Comparison of ENCODE assay signal across 18 mouse cellular contexts in the genomic region with DNA sequence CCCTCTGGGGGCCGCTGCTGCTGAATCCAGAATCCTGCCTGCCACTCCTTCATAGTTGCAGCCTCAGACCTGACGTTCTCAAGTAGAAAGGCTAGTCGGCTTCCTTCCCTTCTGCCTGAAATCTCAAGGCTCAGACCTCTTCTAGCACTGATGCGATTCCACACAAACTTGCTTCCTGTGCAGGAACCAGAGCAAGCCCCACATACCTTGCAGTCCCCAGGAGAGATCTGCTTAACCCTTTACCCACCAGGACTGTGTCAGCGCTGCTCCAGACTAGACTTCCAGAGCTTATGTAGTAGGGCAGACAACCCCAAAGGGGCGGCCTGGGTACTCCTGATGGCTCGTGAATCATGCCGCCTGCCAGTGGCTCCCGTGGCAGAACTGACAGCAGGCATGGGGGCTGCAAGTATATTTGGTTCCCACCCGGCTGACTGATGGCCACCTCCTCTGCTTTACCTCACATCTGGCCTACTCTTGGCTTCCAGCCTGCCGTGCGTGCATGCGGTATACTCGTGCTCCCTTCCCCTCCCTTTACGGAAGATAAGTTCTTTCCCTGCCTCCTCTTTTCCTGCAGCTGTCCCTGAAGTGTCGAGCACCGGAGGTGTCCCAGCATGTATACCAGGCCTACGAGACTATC. TPM values are rescaled to one million over a fixed set of nuclear protein-coding genes. Genes with fewer than 3 reads are reported as not detected.
DNase-seq lines count a peak whose midpoint lies in the region; ATAC-seq and TF ChIP-seq lines count a peak whose summit lies in the region.
"Had no signal": no experiment of that assay in that cellular context is flagged by ENCODE, and none has a peak within 500 bp of the region (broad histone marks: within the 10 kb centered on the region; RNA-seq: fewer than 3 reads in every experiment).

No protein-coding gene starts in this region.

- no peak overlapping the region; the same call in 1 of the 2 replicates for H3K9ac ChIP-seq in heart, embryonic 13.5 days
- H3K9ac ChIP-seq in heart, adult 2 months (ENCODE audit: low read depth, low read length), result no peak overlapping the region
- no peak overlapping the region for H3K9ac ChIP-seq in embryonic facial prominence, embryonic 14.5 days (ENCODE audit: low read depth, low read length)
- H3K9ac ChIP-seq in liver, embryonic 11.5 days (ENCODE audit: low read depth, low read length), result no peak overlapping the region
- no peak overlapping the region for H3K9ac ChIP-seq in midbrain, embryonic 13.5 days (replicated peaks)
- H3K9ac ChIP-seq: liver, postnatal 0 days; midbrain, embryonic 15.5 days; neural tube, embryonic 12.5 days had no signal

- H3K27me3 ChIP-seq in heart, embryonic 13.5 days (replicated peaks), result no peaks in the 10 kb centered on the region
- H3K27me3 ChIP-seq in heart, adult 2 months (ENCODE audit: control insufficient read depth, insufficient read depth, low read length), result no peaks in the 10 kb centered on the region
- H3K27me3 ChIP-seq in embryonic facial prominence, embryonic 14.5 days (replicated peaks; ENCODE audit: control insufficient read depth, insufficient read depth, low read length), result no peaks in the 10 kb centered on the region
- H3K27me3 ChIP-seq in liver, embryonic 11.5 days (replicated peaks; ENCODE audit: control insufficient read depth, insufficient read depth, low read length), result no peaks in the 10 kb centered on the region
- H3K27me3 ChIP-seq in midbrain, embryonic 13.5 days, result no peaks in the 10 kb centered on the region
- H3K27me3 ChIP-seq: midbrain, embryonic 15.5 days; neural tube, embryonic 12.5 days had no signal

- intact Hi-C loops in heart, adult 2 months (cut with DNase I), result no loop called here

- no peaks in the 10 kb centered on the region for H3K79me2 ChIP-seq in heart, adult 2 months (replicated peaks; ENCODE audit: control insufficient read depth, insufficient read depth, low read length)

- TF ChIP-seq EP300 in heart, adult 2 months (IDR thresholded peaks at IDR 0.05; ENCODE audit: insufficient read depth, low read depth, low read length), result no peak

- no peak overlapping the region for H3K4me2 ChIP-seq in heart, embryonic 13.5 days
- no peak overlapping the region for H3K4me2 ChIP-seq in embryonic facial prominence, embryonic 14.5 days (ENCODE audit: low read depth, low read length)
- H3K4me2 ChIP-seq in liver, embryonic 11.5 days, result no peak overlapping the region
- H3K4me2 ChIP-seq in midbrain, embryonic 13.5 days (replicated peaks), result no peak overlapping the region
- H3K4me2 ChIP-seq: midbrain, embryonic 15.5 days; neural tube, embryonic 12.5 days had no signal

- peaks cover 15% of the 10 kb centered on the region for H3K4me1 ChIP-seq in heart, embryonic 13.5 days
- H3K4me1 ChIP-seq in heart, adult 2 months (ENCODE audit: control insufficient read depth, insufficient read depth, low read length), result peaks cover 2% of the 10 kb centered on the region; the same call in 1 of the 2 replicates
- H3K4me1 ChIP-seq in embryonic facial prominence, embryonic 14.5 days (ENCODE audit: control insufficient read depth, insufficient read depth, low read length), result no peaks in the 10 kb centered on the region
- no peaks in the 10 kb centered on the region for H3K4me1 ChIP-seq in liver, embryonic 11.5 days (replicated peaks; ENCODE audit: control insufficient read depth, insufficient read depth, low read length)
- H3K4me1 ChIP-seq in midbrain, embryonic 13.5 days (replicated peaks), result no peaks in the 10 kb centered on the region
- H3K4me1 ChIP-seq: midbrain, embryonic 15.5 days; neural tube, embryonic 12.5 days had no signal

- H3K9me3 ChIP-seq in heart, embryonic 13.5 days, result no peaks in the 10 kb centered on the region
- H3K9me3 ChIP-seq in embryonic facial prominence, embryonic 14.5 days (ENCODE audit: control insufficient read depth, low read length), result no peaks in the 10 kb centered on the region
- no peaks in the 10 kb centered on the region for H3K9me3 ChIP-seq in liver, embryonic 11.5 days (ENCODE audit: control insufficient read depth, low read length)
- H3K9me3 ChIP-seq in midbrain, embryonic 13.5 days, result no peaks in the 10 kb centered on the region
- H3K9me3 ChIP-seq: G1E; hindbrain, embryonic 10.5 days; midbrain, embryonic 15.5 days; neural tube, embryonic 12.5 days had no signal

- no peak for TF ChIP-seq CTCF in heart, adult 2 months (IDR thresholded peaks at IDR 0.05)

- TF ChIP-seq POLR2A in heart, adult 2 months (IDR thresholded peaks at IDR 0.05; ENCODE audit: insufficient read depth, low read depth, low read length), result no peak

- DNase-seq in heart, adult 2 months, result no peak
- no peak for DNase-seq in embryonic facial prominence, embryonic 14.5 days (ENCODE audit: low spot score)
- DNase-seq in layer of hippocampus, postnatal 36 days, result peak; percentile 67 to 68
- peak; percentile 51 to 62 for DNase-seq in right cerebral cortex, postnatal 10 days (ENCODE audit: low spot score in 2 of 2)
- DNase-seq in liver, embryonic 11.5 days (ENCODE audit: low spot score), result no peak
- DNase-seq in cerebellum, postnatal 14 days, result no peak
- DNase-seq: cerebellum, adult 11 months; gastrocnemius, adult 2 months; kidney, adult 18-20 months; liver, postnatal 0 days; thymus, adult 18-20 months had no signal

- no peak overlapping the region for H3K4me3 ChIP-seq in heart, embryonic 13.5 days
- no peak overlapping the region for H3K4me3 ChIP-seq in heart, adult 2 months
- no peak overlapping the region for H3K4me3 ChIP-seq in embryonic facial prominence, embryonic 14.5 days (ENCODE audit: low read depth, low read length)
- H3K4me3 ChIP-seq in liver, embryonic 11.5 days (ENCODE audit: low read depth, low read length), result no peak overlapping the region
- H3K4me3 ChIP-seq in midbrain, embryonic 13.5 days (replicated peaks), result no peak overlapping the region
- H3K4me3 ChIP-seq: gastrocnemius, adult 2 months; hindbrain, embryonic 10.5 days; midbrain, embryonic 15.5 days; neural tube, embryonic 12.5 days had no signal

- peak overlapping the region; percentile 29; the same call in 1 of the 2 replicates for H3K27ac ChIP-seq in heart, embryonic 13.5 days (replicated peaks)
- no peak overlapping the region for H3K27ac ChIP-seq in heart, adult 2 months
- H3K27ac ChIP-seq in embryonic facial prominence, embryonic 14.5 days (replicated peaks; ENCODE audit: low read depth, low read length), result no peak overlapping the region
- no peak overlapping the region for H3K27ac ChIP-seq in liver, embryonic 11.5 days (ENCODE audit: low read depth, low read length)
- no peak overlapping the region for H3K27ac ChIP-seq in midbrain, embryonic 13.5 days
- H3K27ac ChIP-seq: gastrocnemius, adult 2 months; hindbrain, embryonic 10.5 days; macrophage; midbrain, embryonic 15.5 days; neural tube, embryonic 12.5 days had no signal

- ATAC-seq in heart, embryonic 13.5 days (ENCODE audit: extremely low read depth, insufficient number of reproducible peaks, low FRiP score, low TSS enrichment), result no peak; the same call in 1 of the 2 replicates
- ATAC-seq in embryonic facial prominence, embryonic 14.5 days (ENCODE audit: low read depth), result 0 out of 2 replicates have a peak, but pooled peaks have one; percentile 32
- ATAC-seq in liver, embryonic 11.5 days (replicated peaks; ENCODE audit: low FRiP score), result no peak
- ATAC-seq in midbrain, embryonic 13.5 days, result no peak
- ATAC-seq: liver, postnatal 0 days; midbrain, embryonic 15.5 days had no signal

- peaks cover 67% of the 10 kb centered on the region for H3K36me3 ChIP-seq in heart, embryonic 13.5 days
- H3K36me3 ChIP-seq in heart, adult 2 months (ENCODE audit: control insufficient read depth, insufficient read depth, low read length), result no peaks in the 10 kb centered on the region
- peaks cover 46% of the 10 kb centered on the region for H3K36me3 ChIP-seq in embryonic facial prominence, embryonic 14.5 days (ENCODE audit: control insufficient read depth, insufficient read depth, low read length)
- H3K36me3 ChIP-seq in liver, embryonic 11.5 days (ENCODE audit: control insufficient read depth, insufficient read depth, low read length), result peaks cover 42% of the 10 kb centered on the region
- peaks cover 70% of the 10 kb centered on the region for H3K36me3 ChIP-seq in midbrain, embryonic 13.5 days

- 49% methylated on average over 18 of the region's 18 CpGs for WGBS in heart, embryonic 13.5 days
- WGBS in heart, adult 2 months, result 60% methylated on average over 18 of the region's 18 CpGs
- 62% methylated on average over 18 of the region's 18 CpGs for WGBS in embryonic facial prominence, embryonic 14.5 days
- 80% methylated on average over 18 of the region's 18 CpGs for WGBS in liver, embryonic 11.5 days
- WGBS in midbrain, embryonic 13.5 days, result 88% methylated on average over 18 of the region's 18 CpGs

RNA-seq across cellular contexts. Expression of a gene that starts 16.7 kb away (rescaled TPM):
- polyA plus RNA-seq in heart, embryonic 13.5 days (2015; fragmentation: Nextera tagmentation; extraction: Ambion mirVana), result 0.59 and 0.70 TPM in 2 replicates
- 1 to 10 TPM; 5.0 to 8.1 TPM for total RNA-seq in heart, adult 2 months (2021)
- polyA plus RNA-seq in heart, adult 2 months (2012; rRNA removed), result 5.2 and 5.4 TPM in 2 replicates
- polyA plus RNA-seq in embryonic facial prominence, embryonic 14.5 days (2014; fragmentation: Nextera tagmentation; extraction: Ambion mirVana), result 3.8 and 4.8 TPM in 2 replicates
- total RNA-seq in layer of hippocampus, postnatal 36 days (2021), result 100 to 1,000 TPM in 1 of 2 experiments, 10 to 100 TPM in 1; 88.6 to 112 TPM
- 0.75 and 1.3 TPM in 2 replicates for polyA plus RNA-seq in liver, embryonic 11.5 days (2014; fragmentation: Nextera tagmentation; extraction: Ambion mirVana)
- polyA plus RNA-seq in midbrain, embryonic 13.5 days (2015; fragmentation: Nextera tagmentation; extraction: Ambion mirVana), result 0.55 and 0.66 TPM in 2 replicates
- total RNA-seq: gastrocnemius, adult 2 months had no signal
- polyA plus RNA-seq: macrophage had no signal

RNA-seq across cellular contexts. Expression of a gene that starts 23.9 kb away (rescaled TPM):
- 21.0 TPM in 2 replicates for polyA plus RNA-seq in heart, embryonic 13.5 days (2015; fragmentation: Nextera tagmentation; extraction: Ambion mirVana)
- 10 to 100 TPM; 18.2 to 21.0 TPM for total RNA-seq in heart, adult 2 months (2021)
- 22.5 and 27.9 TPM in 2 replicates for polyA plus RNA-seq in heart, adult 2 months (2012; rRNA removed)
- 33.8 and 38.1 TPM in 2 replicates for polyA plus RNA-seq in embryonic facial prominence, embryonic 14.5 days (2014; fragmentation: Nextera tagmentation; extraction: Ambion mirVana)
- 100 to 1,000 TPM in 1 of 2 experiments, 10 to 100 TPM in 1; 95.7 to 104 TPM for total RNA-seq in layer of hippocampus, postnatal 36 days (2021)
- polyA plus RNA-seq in liver, embryonic 11.5 days (2014; fragmentation: Nextera tagmentation; extraction: Ambion mirVana), result 41.9 and 46.5 TPM in 2 replicates
- polyA plus RNA-seq in midbrain, embryonic 13.5 days (2015; fragmentation: Nextera tagmentation; extraction: Ambion mirVana), result 13.0 and 20.9 TPM in 2 replicates

RNA-seq across cellular contexts. Expression of a gene that starts 54.6 kb away (rescaled TPM):
- 41.2 and 42.6 TPM in 2 replicates for polyA plus RNA-seq in heart, embryonic 13.5 days (2015; fragmentation: Nextera tagmentation; extraction: Ambion mirVana)
- 10 to 100 TPM; 48.1 to 48.6 TPM for total RNA-seq in heart, adult 2 months (2021)
- polyA plus RNA-seq in heart, adult 2 months (2012; rRNA removed), result 64.2 and 77.2 TPM in 2 replicates
- 48.9 and 57.1 TPM in 2 replicates for polyA plus RNA-seq in embryonic facial prominence, embryonic 14.5 days (2014; fragmentation: Nextera tagmentation; extraction: Ambion mirVana)
- 100 to 1,000 TPM; 142 to 146 TPM for total RNA-seq in layer of hippocampus, postnatal 36 days (2021)
- polyA plus RNA-seq in liver, embryonic 11.5 days (2014; fragmentation: Nextera tagmentation; extraction: Ambion mirVana), result 126 and 139 TPM in 2 replicates
- polyA plus RNA-seq in midbrain, embryonic 13.5 days (2015; fragmentation: Nextera tagmentation; extraction: Ambion mirVana), result 87.2 and 93.9 TPM in 2 replicates

RNA-seq across cellular contexts. Expression of a gene that starts 57.5 kb away (rescaled TPM):
- 28.2 and 34.3 TPM in 2 replicates for polyA plus RNA-seq in heart, embryonic 13.5 days (2015; fragmentation: Nextera tagmentation; extraction: Ambion mirVana)
- total RNA-seq in heart, adult 2 months (2021), result 10 to 100 TPM; 21.2 to 23.3 TPM
- polyA plus RNA-seq in heart, adult 2 months (2012; rRNA removed), result 30.9 and 34.4 TPM in 2 replicates
- 21.8 and 26.5 TPM in 2 replicates for polyA plus RNA-seq in embryonic facial prominence, embryonic 14.5 days (2014; fragmentation: Nextera tagmentation; extraction: Ambion mirVana)
- total RNA-seq in layer of hippocampus, postnatal 36 days (2021), result 10 to 100 TPM; 20.2 to 22.2 TPM
- polyA plus RNA-seq in liver, embryonic 11.5 days (2014; fragmentation: Nextera tagmentation; extraction: Ambion mirVana), result 27.0 and 29.1 TPM in 2 replicates
- polyA plus RNA-seq in midbrain, embryonic 13.5 days (2015; fragmentation: Nextera tagmentation; extraction: Ambion mirVana), result 32.8 and 33.1 TPM in 2 replicates

RNA-seq across cellular contexts. Expression of a gene that starts 57.8 kb away (rescaled TPM):
- polyA plus RNA-seq in heart, embryonic 13.5 days (2015; fragmentation: Nextera tagmentation; extraction: Ambion mirVana), result 435 and 450 TPM in 2 replicates
- total RNA-seq in heart, adult 2 months (2021), result 10 to 100 TPM; 89.7 to 92.3 TPM
- 164 and 193 TPM in 2 replicates for polyA plus RNA-seq in heart, adult 2 months (2012; rRNA removed)
- polyA plus RNA-seq in embryonic facial prominence, embryonic 14.5 days (2014; fragmentation: Nextera tagmentation; extraction: Ambion mirVana), result 283 and 350 TPM in 2 replicates
- total RNA-seq in layer of hippocampus, postnatal 36 days (2021), result 100 to 1,000 TPM; 319 to 373 TPM
- polyA plus RNA-seq in liver, embryonic 11.5 days (2014; fragmentation: Nextera tagmentation; extraction: Ambion mirVana), result 363 and 367 TPM in 2 replicates
- 724 and 776 TPM in 2 replicates for polyA plus RNA-seq in midbrain, embryonic 13.5 days (2015; fragmentation: Nextera tagmentation; extraction: Ambion mirVana)

Comparison
In these comparisons a context has a peak if more than half of its experiments do, and no peak if none do; other contexts are left out.
1. DNase-seq: peak in layer of hippocampus, postnatal 36 days (2 of 2) and right cerebral cortex, postnatal 10 days (2 of 2); none in heart, adult 2 months (0 of 2), embryonic facial prominence, embryonic 14.5 days (single experiment), liver, embryonic 11.5 days (single experiment) and cerebellum, postnatal 14 days (0 of 2).